Mouse (Mus musculus) liver, embryonic 11.5 days (tissue): ENCODE results near the gene Ppdpf. TPM values are rescaled to one million over a fixed set of nuclear protein-coding genes. Genes with fewer than 3 reads are reported as not detected.

Source experiments
- ATAC-seq: fragments of 200-750 bp; cut with Nextera tagmentation; replicated peaks from 2 replicates; pipeline ENCODE4 v1.8.0; 2017; ENCODE audit warnings: moderate number of reproducible peaks, mild to moderate bottlenecking, moderate TSS enrichment, moderate library complexity; ENCODE audit not compliant: low FRiP score
- DNase-seq: peaks from one replicate; pipeline ENCODE4 v3.0.0-alpha.2; 2017; ENCODE audit warnings: low spot score
- H3K27ac ChIP-seq: fragments of 300-500 bp; sonication (generic); 2 replicates; pipeline ENCODE4 v1.5.1; 2014; ENCODE audit warnings: mild to moderate bottlenecking, low read depth, low read length, control low read depth
- H3K27me3 ChIP-seq: fragments of 300-500 bp; sonication (generic); replicated peaks from 2 replicates; pipeline ENCODE4 v1.6.1; 2014; ENCODE audit warnings: low read length, mixed read lengths; ENCODE audit not compliant: control insufficient read depth, insufficient read depth
- H3K36me3 ChIP-seq: fragments of 300-500 bp; sonication (generic); 2 replicates; pipeline ENCODE4 v1.6.1; 2014; ENCODE audit warnings: mild to moderate bottlenecking, low read length, moderate library complexity, mixed read lengths; ENCODE audit not compliant: control insufficient read depth, insufficient read depth
- H3K4me1 ChIP-seq: fragments of 300-500 bp; sonication (generic); replicated peaks from 2 replicates; pipeline ENCODE4 v1.6.1; 2014; ENCODE audit warnings: low read length, mixed read lengths; ENCODE audit not compliant: control insufficient read depth, insufficient read depth
- H3K4me2 ChIP-seq: fragments of 300-500 bp; sonication (generic); 2 replicates; pipeline ENCODE4 v1.6.1; 2014; ENCODE audit warnings: mild to moderate bottlenecking, control low read depth, moderate library complexity
- H3K4me3 ChIP-seq: fragments of 300-500 bp; sonication (generic); 2 replicates; pipeline ENCODE4 v1.5.1; 2014; ENCODE audit warnings: low read depth, low read length, control low read depth
- H3K9ac ChIP-seq: fragments of 300-500 bp; sonication (generic); 2 replicates; pipeline ENCODE4 v1.6.1; 2014; ENCODE audit warnings: low read depth, low read length, control low read depth
- H3K9me3 ChIP-seq: fragments of 300-500 bp; sonication (generic); 2 replicates; pipeline ENCODE4 v1.6.1; 2016; ENCODE audit warnings: low read length, inconsistent platforms, mixed read lengths; ENCODE audit not compliant: control insufficient read depth
- WGBS: fragments of 180-500 bp; shearing (Covaris S2); extraction: QIAGEN DNeasy Blood & Tissue Kit; methylation state at CpG from one replicate; pipeline ENCODE4 v1.1.7; 2014; 5-methylcytosine and 5-hydroxymethylcytosine counted together
- polyA plus RNA-seq: library from polyadenylated mRNA; unstranded; fragments of >200 nt; fragmentation: Nextera tagmentation; extraction: Ambion mirVana; gene quantifications from 2 replicates; pipeline ENCODE4 v1.2.1, GENCODE M21; 2014

Gene Ppdpf
- polyA plus RNA-seq, 1 experiment from 2014 or later: 179 TPM

DNA sequence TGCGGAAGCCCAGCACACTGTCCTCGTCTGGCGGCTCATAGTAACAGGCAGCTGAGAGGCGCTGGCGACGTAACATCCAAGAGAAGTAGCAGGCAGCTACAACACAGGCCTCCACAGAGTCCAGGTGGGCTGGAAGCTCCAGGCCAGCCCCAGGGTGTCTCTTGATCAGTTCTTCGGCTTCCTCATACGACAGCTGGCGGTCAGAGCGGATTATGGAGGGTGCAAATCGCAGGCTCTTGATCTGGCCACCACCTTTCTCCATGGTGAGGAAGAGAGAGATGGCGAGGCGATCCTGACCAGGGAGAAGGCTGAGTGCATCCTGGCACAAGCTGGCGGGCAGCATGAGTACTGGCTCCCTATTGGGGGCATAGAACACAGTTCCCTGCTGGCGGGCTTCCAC is 46.4 kb downstream of the Ppdpf start:
- H3K27me3 ChIP-seq: no peaks in the 10 kb centered on the region
- H3K4me3 ChIP-seq: no peak overlapping the region
- H3K4me1 ChIP-seq: no peaks in the 10 kb centered on the region
- WGBS: 90% methylated on average over 15 of the region's 15 CpGs
- no peaks in the 10 kb centered on the region for H3K9me3 ChIP-seq
- ATAC-seq (no peak), DNase-seq (no peak)
- no peak overlapping the region for H3K27ac ChIP-seq
- no peaks in the 10 kb centered on the region; the same call in 1 of the 2 replicates for H3K36me3 ChIP-seq
- no peak overlapping the region for H3K9ac ChIP-seq
- H3K4me2 ChIP-seq: no peak overlapping the region

DNA sequence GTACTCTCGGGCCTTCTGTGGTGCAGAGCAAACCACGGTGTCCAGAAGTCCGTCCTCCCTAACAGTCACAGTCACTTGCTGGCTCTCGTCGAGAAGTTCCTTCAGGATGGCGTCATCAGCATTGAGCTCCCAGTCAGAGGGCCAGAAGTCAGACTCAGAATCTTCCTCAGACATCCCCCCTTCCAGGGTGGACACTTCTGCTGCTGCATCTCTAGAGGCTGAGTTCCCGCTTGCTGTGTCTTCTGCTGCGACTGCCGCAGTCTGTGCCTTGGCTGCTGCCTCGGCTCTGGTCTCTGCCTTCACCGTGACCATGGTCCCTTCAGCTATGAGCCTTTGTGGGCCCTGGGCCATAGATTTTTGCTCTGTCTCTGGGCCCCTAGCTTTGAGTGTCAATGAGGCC is 47.6 kb downstream of the Ppdpf start:
- Histone ChIP-seq H3K4me1 (no peaks in the 10 kb centered on the region), H3K4me2 (no peak overlapping the region), H3K36me3 (no peaks in the 10 kb centered on the region; the same call in 1 of the 2 replicates), H3K9ac (no peak overlapping the region), H3K27ac (no peak overlapping the region), H3K27me3 (no peaks in the 10 kb centered on the region), H3K4me3 (no peak overlapping the region), H3K9me3 (no peaks in the 10 kb centered on the region)
- no peak for DNase-seq
- ATAC-seq: no peak
- 86% methylated on average over 11 of the region's 11 CpGs for WGBS

DNA sequence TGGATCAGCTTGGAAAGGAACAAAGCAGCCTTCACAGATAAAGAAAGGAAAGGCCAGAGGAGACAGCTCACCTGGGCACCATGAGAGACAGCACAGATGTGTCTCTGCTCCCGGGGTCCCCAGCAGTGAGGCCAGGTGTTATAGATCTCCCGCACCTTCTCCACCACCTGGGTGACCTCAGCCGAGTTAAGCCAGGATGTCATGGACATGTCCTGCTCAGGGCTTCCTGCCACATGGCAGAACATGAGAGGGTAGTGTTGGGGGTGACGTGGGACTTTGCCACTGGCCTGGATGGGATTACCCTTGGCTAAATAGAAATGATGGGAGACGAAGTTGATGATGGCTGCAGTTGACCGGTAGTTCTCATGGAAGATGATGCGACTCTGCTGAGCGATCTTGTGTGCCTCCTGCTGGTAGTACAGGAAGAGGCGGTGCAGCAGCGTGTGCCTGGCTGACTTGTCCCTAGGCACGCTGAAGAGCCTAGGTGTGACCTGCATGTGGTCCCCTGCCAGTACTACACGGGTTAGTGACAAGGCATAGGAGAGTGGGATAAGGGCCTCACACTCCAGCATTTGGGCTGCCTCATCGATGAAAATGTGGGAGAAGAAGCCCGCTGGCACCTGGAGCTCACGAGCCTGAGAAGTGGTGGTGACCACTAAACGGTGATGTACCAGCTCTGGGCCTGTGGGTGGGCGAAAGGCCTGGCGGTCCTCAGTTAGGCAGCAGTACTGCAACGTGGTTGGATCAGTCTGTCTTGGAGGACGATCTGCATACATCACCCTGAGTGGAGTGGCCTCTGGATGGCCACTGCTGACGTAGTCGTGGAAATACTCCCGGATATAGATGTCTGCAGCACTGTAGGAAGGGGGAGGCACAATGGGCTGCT is 48.9 kb downstream of the Ppdpf start:
- no peaks in the 10 kb centered on the region; the same call in 1 of the 2 replicates for H3K36me3 ChIP-seq
- H3K27me3 ChIP-seq: no peaks in the 10 kb centered on the region
- WGBS: 83% methylated on average over 23 of the region's 23 CpGs
- no peak overlapping the region for H3K4me2 ChIP-seq
- H3K4me1 ChIP-seq: no peaks in the 10 kb centered on the region; the same call in 1 of the 2 replicates
- H3K27ac ChIP-seq: no peak overlapping the region
- H3K9me3 ChIP-seq: no peaks in the 10 kb centered on the region
- H3K9ac ChIP-seq: no peak overlapping the region
- ATAC-seq (no peak), DNase-seq (no peak)
- H3K4me3 ChIP-seq: no peak overlapping the region

DNA sequence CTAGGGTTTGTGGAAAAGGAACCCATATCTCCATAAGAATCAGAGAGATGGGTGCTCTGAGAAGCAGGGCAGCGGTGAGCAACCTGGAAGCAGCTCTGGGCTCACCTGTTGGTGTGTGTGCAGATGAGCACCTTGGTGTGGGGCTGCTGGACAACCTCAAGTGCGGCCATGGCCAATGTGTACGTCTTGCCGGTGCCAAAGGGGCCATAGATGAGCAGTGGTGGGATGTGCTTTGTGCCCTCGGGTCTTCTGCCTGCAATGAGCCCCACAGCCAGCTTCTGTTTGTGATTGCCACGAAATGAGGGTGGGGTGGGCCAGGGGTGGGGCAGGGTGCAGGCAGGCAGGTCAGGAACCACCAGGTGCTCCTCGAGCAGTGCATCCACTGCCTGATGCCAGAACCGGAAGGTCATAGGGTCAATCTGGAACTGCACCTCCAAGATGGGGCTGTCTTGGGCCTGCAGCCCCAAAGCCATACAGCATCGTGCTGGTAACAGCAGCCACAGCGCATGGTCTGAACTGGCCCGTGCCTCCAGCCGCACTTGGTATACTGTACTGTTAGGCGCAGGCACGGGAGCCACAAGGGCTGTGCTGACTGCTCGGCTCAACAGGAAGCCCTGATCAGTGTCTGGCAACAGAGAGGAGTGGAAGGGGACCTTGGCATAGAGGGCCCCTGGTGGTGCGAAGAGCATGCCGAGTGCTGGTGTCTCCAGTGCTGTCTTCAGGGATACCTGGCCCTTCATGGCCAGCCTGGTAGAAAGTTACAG is 50.4 kb downstream of the Ppdpf start:
- Histone ChIP-seq H3K36me3 (no peaks in the 10 kb centered on the region; the same call in 1 of the 2 replicates), H3K9ac (no peak overlapping the region)

DNA sequence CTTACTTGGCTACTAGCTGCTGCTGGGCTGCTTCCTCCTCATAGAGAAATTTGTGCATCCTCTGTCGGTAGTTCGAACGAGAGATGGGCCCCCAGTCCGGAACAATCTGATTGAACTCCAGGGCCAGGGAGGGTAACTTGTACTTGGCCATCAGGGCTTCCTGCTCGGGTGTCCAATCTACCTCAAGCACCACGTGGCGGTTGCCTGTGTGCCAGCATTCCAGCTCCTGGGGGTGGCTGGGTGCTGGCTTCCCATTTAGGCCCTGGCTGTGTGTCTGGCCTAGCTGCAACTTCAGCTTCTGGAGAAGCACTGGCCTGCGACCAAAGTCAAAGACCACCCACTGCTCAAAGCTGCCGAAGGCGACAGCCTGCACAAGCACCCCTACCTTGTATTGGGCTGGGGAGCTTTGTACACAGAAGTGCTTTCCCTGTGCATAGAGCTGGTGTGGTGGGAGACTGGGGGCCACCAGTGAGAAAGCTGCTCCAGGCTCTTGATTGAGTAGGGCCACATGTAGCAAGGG is 51.1 kb downstream of the Ppdpf start:
- ATAC-seq: no peak
- H3K36me3 ChIP-seq: no peaks in the 10 kb centered on the region
- DNase-seq: no peak

More for the DNA sequence above, 50.4 kb downstream of the Ppdpf start:
- Histone ChIP-seq H3K27ac (no peak overlapping the region), H3K4me2 (no peak overlapping the region), H3K9me3 (no peaks in the 10 kb centered on the region), H3K4me3 (no peak overlapping the region), H3K4me1 (peaks cover 5% of the 10 kb centered on the region), H3K27me3 (no peaks in the 10 kb centered on the region)
- ATAC-seq: no peak
- no peak for DNase-seq
- 86% methylated on average over 17 of the region's 17 CpGs for WGBS

More for the DNA sequence above, 51.1 kb downstream of the Ppdpf start:
- Histone ChIP-seq H3K4me2 (no peak overlapping the region), H3K9me3 (no peaks in the 10 kb centered on the region), H3K27ac (no peak overlapping the region), H3K9ac (no peak overlapping the region), H3K4me1 (peaks cover 6% of the 10 kb centered on the region), H3K4me3 (no peak overlapping the region), H3K27me3 (no peaks in the 10 kb centered on the region)
- WGBS: 82% methylated on average over 10 of the region's 10 CpGs

Other genes starting within 250 kb of the Ppdpf start
- gene Nkain4, start 232.5 kb upstream of the Ppdpf start, polyA plus RNA-seq: 5.3 and 6.8 TPM in 2 replicates
- 57.6 and 62.4 TPM in 2 replicates for gene Arfgap1, start 220.0 kb upstream of the Ppdpf start, polyA plus RNA-seq
- gene Col20a1, start 200.7 kb upstream of the Ppdpf start, polyA plus RNA-seq: 0.10 and 0.16 TPM in 2 replicates
- gene Chrna4, start 143.7 kb upstream of the Ppdpf start, polyA plus RNA-seq: 1.2 and 1.6 TPM in 2 replicates
- gene Kcnq2, start 51.9 kb upstream of the Ppdpf start, polyA plus RNA-seq: 0.15 and 0.18 TPM in 2 replicates
- not detected in 2 replicates for gene Eef1a2, start 30.2 kb upstream of the Ppdpf start, polyA plus RNA-seq
- not detected in 2 replicates for gene Ptk6, start 15.5 kb downstream of the Ppdpf start, polyA plus RNA-seq
- 0.23 TPM in 1 of 2 replicates, not detected in the other for gene Srms, start 25.9 kb downstream of the Ppdpf start, polyA plus RNA-seq
- 0.34 TPM in 1 of 2 replicates, not detected in the other for gene Fndc11, start 32.8 kb downstream of the Ppdpf start, polyA plus RNA-seq
- 2.4 and 2.6 TPM in 2 replicates for gene Helz2, start 54.8 kb downstream of the Ppdpf start, polyA plus RNA-seq
- 14.7 and 16.4 TPM in 2 replicates for gene Gmeb2, start 100.8 kb downstream of the Ppdpf start, polyA plus RNA-seq
- 0.59 and 0.74 TPM in 2 replicates for gene Stmn3, start 127.3 kb downstream of the Ppdpf start, polyA plus RNA-seq
- 58.8 and 66.4 TPM in 2 replicates for gene Rtel1, start 132.5 kb downstream of the Ppdpf start, polyA plus RNA-seq
- gene Zgpat, start 177.7 kb downstream of the Ppdpf start, polyA plus RNA-seq: 29.5 and 35.1 TPM in 2 replicates
- gene Arfrp1, start 178.2 kb downstream of the Ppdpf start, polyA plus RNA-seq: 48.7 and 48.9 TPM in 2 replicates
- 17.0 and 20.2 TPM in 2 replicates for gene Lime1, start 192.8 kb downstream of the Ppdpf start, polyA plus RNA-seq